Mouse (Mus musculus): ENCODE results near the gene Dleu7. TPM values are rescaled to one million over a fixed set of nuclear protein-coding genes. Genes with fewer than 3 reads are reported as not detected.

Gene Dleu7
- polyA plus RNA-seq, 1 experiment from 2014 or later, result 0.42 TPM

DNA sequence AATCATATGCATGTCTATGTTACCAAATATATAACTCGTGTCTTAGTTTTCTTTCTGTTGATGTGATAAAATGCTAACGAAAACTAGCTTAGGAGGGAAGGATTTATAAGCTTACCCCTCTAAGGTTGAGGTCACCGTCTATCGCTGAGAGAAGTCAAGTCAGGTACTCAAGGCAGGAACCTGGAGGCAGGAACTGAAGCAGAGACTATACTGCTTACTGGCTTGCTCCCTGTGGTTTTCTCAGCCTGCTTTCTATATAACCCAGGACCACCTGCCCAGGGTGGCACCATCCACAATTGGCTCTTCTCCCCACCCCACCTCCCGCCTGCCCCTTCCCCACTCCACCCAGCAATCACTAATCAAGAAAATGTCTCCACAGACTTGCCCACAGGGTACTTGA, 32.1 kb upstream of the Dleu7 start:
- H3K27ac ChIP-seq, result no peak overlapping the region
- H3K4me2 ChIP-seq, result no peak overlapping the region
- no peak overlapping the region for H3K9ac ChIP-seq
- H3K4me3 ChIP-seq, result no peak overlapping the region
- no peaks in the 10 kb centered on the region for H3K27me3 ChIP-seq (replicated peaks)
- no peaks in the 10 kb centered on the region for H3K9me3 ChIP-seq (replicated peaks)
- no peak for ATAC-seq
- H3K36me3 ChIP-seq, result no peaks in the 10 kb centered on the region
- WGBS (ENCODE audit: insufficient replicate concordance), result 76% methylated on average over 5 of the region's 5 CpGs
- peaks cover 14% of the 10 kb centered on the region for H3K4me1 ChIP-seq

DNA sequence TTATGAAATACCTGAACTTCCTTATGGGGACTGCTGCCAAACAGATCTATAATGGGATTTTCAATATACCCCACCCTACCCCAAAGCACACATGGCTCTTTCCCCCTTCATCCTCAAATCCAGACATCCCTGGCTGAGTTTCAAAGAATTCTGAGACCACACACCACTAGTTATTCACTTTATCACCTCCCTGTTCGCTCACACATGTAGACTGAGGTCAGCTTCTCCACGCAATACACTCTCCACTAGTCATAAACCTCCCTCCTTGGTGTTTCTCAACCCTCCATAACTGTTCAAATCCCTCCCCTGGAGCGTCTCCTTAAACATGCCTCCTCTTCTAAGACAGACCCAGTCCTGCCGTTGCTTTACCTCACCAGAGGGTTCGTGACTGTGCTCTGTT, 30.6 kb upstream of the Dleu7 start:
- 79% methylated on average over 5 of the region's 5 CpGs for WGBS (ENCODE audit: insufficient replicate concordance)
- Histone ChIP-seq H3K27ac (no peak overlapping the region), H3K9me3 (replicated peaks) (no peaks in the 10 kb centered on the region), H3K4me3 (no peak overlapping the region), H3K27me3 (replicated peaks) (no peaks in the 10 kb centered on the region), H3K4me1 (peaks cover under 1% of the 10 kb centered on the region), H3K9ac (no peak overlapping the region), H3K4me2 (no peak overlapping the region), H3K36me3 (no peaks in the 10 kb centered on the region)
- no peak for ATAC-seq

DNA sequence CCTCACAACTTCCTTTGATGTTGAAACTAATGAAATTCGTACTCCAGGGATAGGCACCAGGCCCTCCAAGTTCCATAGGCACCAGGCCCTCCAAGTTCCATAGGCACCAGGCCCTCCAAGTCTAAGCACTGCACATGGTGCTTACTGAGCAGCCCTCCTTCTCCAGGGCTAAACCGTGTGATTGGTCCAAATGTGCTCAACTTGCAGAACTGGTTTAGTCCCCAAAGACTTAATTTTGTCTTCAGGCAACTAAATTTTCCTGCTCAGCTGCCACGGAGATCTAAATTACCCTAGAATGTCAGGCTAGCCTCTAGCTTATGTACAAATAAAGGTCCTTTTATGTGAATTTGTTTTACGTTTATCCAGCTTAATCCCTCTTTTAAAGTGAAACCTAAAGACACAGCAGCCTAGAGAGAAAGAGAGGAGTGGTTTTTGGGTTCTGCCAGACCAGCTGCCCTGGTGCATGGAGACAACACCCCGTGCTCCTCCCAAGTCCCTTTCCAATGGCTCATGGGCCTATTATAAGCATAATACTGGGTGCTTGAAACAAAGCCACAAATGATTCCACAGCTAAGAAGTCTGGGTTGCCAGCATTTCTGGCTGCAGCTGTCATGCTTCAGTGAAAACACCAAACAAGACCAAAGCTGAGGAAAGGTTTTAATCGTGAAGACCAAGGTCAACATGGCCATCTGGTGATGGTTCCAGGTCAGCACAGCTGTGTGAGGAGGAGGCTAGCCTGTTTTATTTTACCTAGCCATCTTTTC, 29.9 kb upstream of the Dleu7 start:
- no peaks in the 10 kb centered on the region for H3K4me1 ChIP-seq
- no peak for ATAC-seq
- WGBS (ENCODE audit: insufficient replicate concordance), result 45% methylated on average over 6 of the region's 6 CpGs

DNA sequence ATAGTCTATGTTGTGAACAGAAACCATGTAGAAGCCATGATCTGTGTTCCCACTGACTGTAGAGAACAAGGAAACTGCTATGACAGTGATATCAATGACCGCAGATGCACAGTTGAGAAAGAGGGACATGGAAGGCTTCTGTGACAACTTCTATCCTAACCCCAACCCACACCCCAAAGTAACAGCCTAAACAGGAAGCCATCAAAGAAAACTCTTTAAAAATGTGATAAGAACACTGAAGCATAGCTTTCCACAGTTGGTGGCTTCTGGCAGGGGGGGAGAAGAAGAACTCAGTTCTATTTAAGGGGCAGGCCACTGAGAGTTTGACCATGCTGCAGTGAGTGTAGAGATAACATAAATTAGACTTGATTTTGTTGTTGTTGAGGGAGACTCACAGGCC, 18.8 kb upstream of the Dleu7 start:
- H3K36me3 ChIP-seq, result no peaks in the 10 kb centered on the region

More for the DNA sequence above, 29.9 kb upstream of the Dleu7 start:
- Histone ChIP-seq H3K27ac (no peak overlapping the region), H3K27me3 (replicated peaks) (no peaks in the 10 kb centered on the region), H3K9ac (no peak overlapping the region), H3K4me3 (no peak overlapping the region), H3K9me3 (replicated peaks) (no peaks in the 10 kb centered on the region), H3K4me2 (no peak overlapping the region), H3K36me3 (no peaks in the 10 kb centered on the region)

DNA sequence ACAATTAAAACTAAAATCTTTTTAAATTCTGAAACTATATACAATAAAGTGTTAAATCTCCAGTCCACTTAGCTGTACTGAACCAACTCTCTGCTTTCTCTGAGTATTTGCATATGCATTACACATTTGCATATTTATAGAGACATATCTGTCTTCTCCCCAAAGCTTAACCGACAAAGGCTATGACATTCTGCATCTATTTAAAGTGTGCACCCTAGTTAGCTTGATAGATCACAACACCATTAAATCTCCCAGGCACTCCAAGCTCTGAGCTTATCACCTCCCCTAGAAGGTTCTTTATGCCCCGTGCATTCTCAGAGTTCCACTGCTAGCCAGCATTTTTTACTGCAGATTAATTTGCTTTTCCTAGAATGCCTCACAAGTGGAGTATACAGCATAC, 16.2 kb upstream of the Dleu7 start:
- ATAC-seq, result no peak
- WGBS (ENCODE audit: insufficient replicate concordance), result 59% methylated on average over 2 of the region's 2 CpGs
- Histone ChIP-seq H3K27me3 (replicated peaks) (no peaks in the 10 kb centered on the region), H3K36me3 (no peaks in the 10 kb centered on the region), H3K4me3 (no peak overlapping the region), H3K27ac (no peak overlapping the region), H3K9me3 (replicated peaks) (no peaks in the 10 kb centered on the region), H3K4me1 (no peaks in the 10 kb centered on the region), H3K9ac (no peak overlapping the region), H3K4me2 (no peak overlapping the region)

More for the DNA sequence above, 18.8 kb upstream of the Dleu7 start:
- ATAC-seq, result no peak
- no peaks in the 10 kb centered on the region for H3K4me1 ChIP-seq
- H3K27ac ChIP-seq, result no peak overlapping the region
- no peaks in the 10 kb centered on the region for H3K27me3 ChIP-seq (replicated peaks)
- H3K4me2 ChIP-seq, result no peak overlapping the region
- no peak overlapping the region for H3K9ac ChIP-seq
- H3K4me3 ChIP-seq, result no peak overlapping the region
- WGBS (ENCODE audit: insufficient replicate concordance), result 52% methylated on average over 1 of the region's 1 CpGs
- no peaks in the 10 kb centered on the region for H3K9me3 ChIP-seq (replicated peaks)

DNA sequence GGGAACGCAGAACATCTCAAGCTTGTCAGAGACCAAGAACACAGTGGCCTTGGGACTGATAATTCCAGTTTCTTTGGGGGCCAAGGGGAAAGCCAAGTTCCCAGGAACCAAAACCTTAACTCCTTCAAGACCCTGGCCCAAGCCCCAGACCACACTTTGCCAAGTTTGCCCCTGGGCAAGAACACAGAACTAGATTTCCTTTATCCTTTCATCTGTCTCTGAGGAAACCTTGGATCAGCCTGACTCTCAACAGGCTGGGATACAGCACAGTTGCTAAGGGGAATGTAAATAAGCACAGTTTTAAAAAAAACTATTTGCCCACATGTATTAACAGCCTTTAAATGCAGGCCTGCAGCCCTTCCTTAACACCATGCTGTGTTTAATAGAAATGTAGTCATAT, 14.7 kb upstream of the Dleu7 start:
- H3K36me3 ChIP-seq, result no peaks in the 10 kb centered on the region
- H3K27ac ChIP-seq, result no peak overlapping the region
- no peaks in the 10 kb centered on the region for H3K4me1 ChIP-seq
- ATAC-seq, result no peak
- no peak overlapping the region for H3K4me2 ChIP-seq
- H3K9me3 ChIP-seq (replicated peaks), result no peaks in the 10 kb centered on the region
- WGBS (ENCODE audit: insufficient replicate concordance), result 83% methylated on average over 1 of the region's 1 CpGs
- H3K9ac ChIP-seq, result no peak overlapping the region
- H3K27me3 ChIP-seq (replicated peaks), result no peaks in the 10 kb centered on the region
- H3K4me3 ChIP-seq, result no peak overlapping the region

DNA sequence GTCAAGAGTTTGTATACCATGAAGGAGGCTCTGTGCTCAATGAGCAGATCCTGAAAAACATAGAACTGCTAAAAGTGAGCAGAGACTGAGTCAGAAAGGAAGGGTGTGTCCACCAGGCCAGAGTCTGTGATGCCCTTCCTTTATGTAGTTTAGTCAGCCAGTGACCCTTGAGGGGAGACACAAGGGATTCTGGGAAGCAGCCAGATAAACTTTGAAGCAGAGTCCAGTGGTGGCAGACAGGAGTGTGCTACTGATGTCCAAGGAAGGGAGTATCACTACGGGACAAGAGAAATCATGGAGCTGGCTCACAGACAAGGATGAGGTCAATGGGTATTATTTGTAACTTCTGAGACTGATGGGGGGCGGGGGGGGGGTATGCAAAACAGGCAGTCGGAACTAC, 7.2 kb upstream of the Dleu7 start:
- H3K27me3 ChIP-seq (replicated peaks), result no peaks in the 10 kb centered on the region

DNA sequence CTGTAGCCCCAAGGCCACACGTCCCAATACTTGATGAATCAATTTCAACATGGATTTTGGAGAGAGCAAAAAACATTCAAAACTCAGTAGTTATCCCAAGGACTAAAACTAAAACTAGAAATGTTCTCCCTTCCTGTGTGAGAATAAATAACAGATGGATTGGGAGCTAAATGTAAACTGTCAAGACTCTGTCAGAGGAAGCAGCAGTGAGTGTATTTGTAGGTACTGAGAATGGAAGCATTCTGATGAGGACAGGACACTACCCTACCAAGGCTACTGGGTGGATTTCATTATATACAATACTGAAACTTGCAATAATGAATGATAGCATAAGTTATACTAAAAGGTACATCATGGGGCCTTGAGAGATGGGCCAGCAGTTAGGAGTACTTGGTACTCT, 6.0 kb upstream of the Dleu7 start:
- no peak for ATAC-seq
- H3K36me3 ChIP-seq, result no peaks in the 10 kb centered on the region

More for the DNA sequence above, 7.2 kb upstream of the Dleu7 start:
- Histone ChIP-seq H3K4me2 (no peak overlapping the region), H3K9me3 (replicated peaks) (no peaks in the 10 kb centered on the region), H3K4me1 (no peaks in the 10 kb centered on the region), H3K36me3 (no peaks in the 10 kb centered on the region), H3K27ac (no peak overlapping the region), H3K4me3 (no peak overlapping the region), H3K9ac (no peak overlapping the region)
- 69% methylated on average over 3 of the region's 3 CpGs for WGBS (ENCODE audit: insufficient replicate concordance)
- ATAC-seq, result no peak

DNA sequence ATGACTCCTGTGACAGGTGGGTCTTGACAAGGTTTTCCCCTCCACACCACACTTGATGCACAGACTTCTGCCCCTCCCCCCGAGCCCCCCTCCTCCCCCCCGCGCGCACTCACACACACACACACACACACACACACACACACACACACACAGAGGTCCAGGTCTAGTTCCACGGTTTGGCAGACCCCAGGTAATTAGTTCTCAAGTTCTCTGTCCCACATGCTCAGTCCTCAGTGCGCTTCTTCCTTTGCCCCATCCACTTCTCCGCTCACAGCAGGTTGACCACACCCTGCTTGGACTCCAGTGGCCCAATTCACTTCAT, 720 bp downstream of the Dleu7 start:
- WGBS (ENCODE audit: insufficient replicate concordance), result 32% methylated on average over 5 of the region's 7 CpGs
- Histone ChIP-seq H3K4me3 (peak overlapping the region; percentile 47), H3K9ac (no peak overlapping the region)

More for the DNA sequence above, 6.0 kb upstream of the Dleu7 start:
- 66% methylated on average over 1 of the region's 1 CpGs for WGBS (ENCODE audit: insufficient replicate concordance)
- Histone ChIP-seq H3K4me2 (no peak overlapping the region), H3K9me3 (replicated peaks) (no peaks in the 10 kb centered on the region), H3K4me1 (no peaks in the 10 kb centered on the region), H3K9ac (no peak overlapping the region), H3K4me3 (no peak overlapping the region), H3K27ac (no peak overlapping the region), H3K27me3 (replicated peaks) (no peaks in the 10 kb centered on the region)

DNA sequence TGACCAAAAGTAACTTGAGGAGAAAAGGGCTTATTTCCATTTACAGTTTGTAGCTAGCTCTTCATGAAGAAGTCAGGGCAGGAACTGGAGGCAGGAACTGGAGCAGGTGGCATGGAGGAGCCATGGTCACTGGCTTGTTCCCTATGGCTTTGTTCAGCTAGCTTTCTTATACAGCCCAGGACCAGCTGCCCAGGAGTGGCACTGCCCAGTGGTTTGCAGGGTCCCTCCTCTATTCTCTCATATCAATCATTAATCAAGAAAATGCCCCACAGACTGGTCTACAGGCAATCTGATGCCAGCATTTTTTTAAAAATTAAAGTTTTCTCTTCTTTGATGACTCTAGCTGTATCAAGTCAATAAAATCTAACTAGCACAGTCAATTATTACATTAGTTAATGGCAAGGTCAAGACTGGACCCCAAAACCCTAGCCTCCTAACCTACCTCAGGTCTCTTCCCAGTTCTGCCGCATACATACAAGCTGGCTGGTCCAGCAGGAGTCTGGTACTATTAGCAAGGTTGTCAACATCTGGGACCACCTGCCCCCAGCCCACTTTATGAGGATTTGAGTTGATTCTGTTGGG, 1.4 kb downstream of the Dleu7 start:
- Histone ChIP-seq H3K4me1 (peaks cover 10% of the 10 kb centered on the region), H3K4me3 (no peak overlapping the region), H3K27me3 (replicated peaks) (peaks cover 27% of the 10 kb centered on the region), H3K4me2 (no peak overlapping the region), H3K9me3 (replicated peaks) (no peaks in the 10 kb centered on the region), H3K27ac (no peak overlapping the region), H3K36me3 (no peaks in the 10 kb centered on the region), H3K9ac (no peak overlapping the region)
- 80% methylated on average over 1 of the region's 1 CpGs for WGBS (ENCODE audit: insufficient replicate concordance)
- no peak; the same call in 1 of the 2 replicates for ATAC-seq

More for the DNA sequence above, 720 bp downstream of the Dleu7 start:
- ATAC-seq, result no peak
- Histone ChIP-seq H3K27me3 (replicated peaks) (peaks cover 27% of the 10 kb centered on the region), H3K4me2 (peak overlapping the region; percentile 72), H3K36me3 (no peaks in the 10 kb centered on the region), H3K9me3 (replicated peaks) (no peaks in the 10 kb centered on the region), H3K4me1 (peaks cover 10% of the 10 kb centered on the region), H3K27ac (no peak overlapping the region)

DNA sequence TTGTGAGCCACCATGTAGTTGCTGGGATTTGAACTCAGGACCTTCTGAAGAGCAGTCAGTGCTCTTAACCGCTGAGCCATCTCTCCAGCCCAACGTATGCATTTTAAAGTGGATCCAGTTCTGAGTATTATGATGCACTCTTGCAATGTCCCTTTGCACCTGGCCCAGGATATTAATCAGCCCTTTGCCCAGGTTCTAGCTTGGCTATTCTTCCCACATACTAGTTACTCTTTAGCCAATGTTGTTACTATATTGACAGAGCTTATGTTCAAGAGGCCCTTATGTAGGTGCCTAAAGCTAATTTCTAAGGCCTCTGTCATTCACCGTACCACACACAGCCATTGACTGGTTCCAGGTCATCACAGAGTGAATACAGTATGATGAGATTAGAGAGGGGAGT, 4.1 kb downstream of the Dleu7 start:
- Histone ChIP-seq H3K4me1 (peaks cover 10% of the 10 kb centered on the region), H3K9me3 (replicated peaks) (no peaks in the 10 kb centered on the region), H3K9ac (no peak overlapping the region), H3K4me2 (no peak overlapping the region), H3K27ac (no peak overlapping the region), H3K36me3 (no peaks in the 10 kb centered on the region), H3K27me3 (replicated peaks) (peaks cover 27% of the 10 kb centered on the region), H3K4me3 (no peak overlapping the region)
- WGBS (ENCODE audit: insufficient replicate concordance), result 81% methylated on average over 3 of the region's 3 CpGs
- ATAC-seq, result no peak

DNA sequence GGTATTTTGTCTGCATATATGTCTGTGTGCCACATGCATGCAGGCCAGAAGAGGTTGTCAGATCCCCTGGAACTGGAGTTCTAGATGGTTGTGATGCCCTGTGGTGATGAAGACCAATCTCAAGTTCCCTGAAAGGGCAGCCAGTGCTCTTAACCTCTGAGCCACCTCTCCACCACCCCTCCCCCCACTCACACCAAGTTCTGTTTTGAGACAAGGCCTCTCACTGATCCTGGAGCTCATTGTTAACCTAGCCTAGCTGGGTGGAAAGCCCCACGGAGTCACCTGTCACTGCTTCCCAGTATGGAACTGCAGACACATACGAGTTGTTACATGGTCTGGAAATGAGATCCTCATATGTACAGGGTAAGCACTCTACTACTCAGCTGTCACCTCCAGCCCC, 9.9 kb downstream of the Dleu7 start:
- Histone ChIP-seq H3K9me3 (replicated peaks) (no peaks in the 10 kb centered on the region), H3K4me3 (no peak overlapping the region), H3K9ac (no peak overlapping the region), H3K27me3 (replicated peaks) (no peaks in the 10 kb centered on the region), H3K4me2 (no peak overlapping the region), H3K27ac (no peak overlapping the region), H3K36me3 (no peaks in the 10 kb centered on the region), H3K4me1 (no peaks in the 10 kb centered on the region)
- WGBS (ENCODE audit: insufficient replicate concordance), result 58% methylated on average over 2 of the region's 2 CpGs
- ATAC-seq, result no peak

DNA sequence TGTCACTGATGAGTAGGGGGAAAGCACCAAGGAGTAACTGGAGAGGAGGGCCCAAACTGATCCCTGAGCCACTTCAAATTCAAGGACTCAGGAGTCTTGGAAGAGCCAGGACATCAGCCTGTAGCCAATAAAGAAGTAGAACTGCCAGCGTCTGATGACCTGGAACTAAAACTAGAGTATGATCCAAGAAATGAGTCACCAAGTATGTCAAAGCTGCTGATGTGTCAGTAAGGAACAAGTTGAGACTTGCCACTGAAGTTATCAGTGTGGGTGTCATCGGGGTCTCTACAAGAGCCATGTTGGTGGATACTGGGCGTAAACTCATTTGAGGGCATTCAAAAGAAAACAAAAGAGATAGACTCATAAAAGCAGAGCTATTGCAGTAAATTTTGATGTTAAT, 19.2 kb downstream of the Dleu7 start:
- no peak overlapping the region for H3K4me2 ChIP-seq
- no peaks in the 10 kb centered on the region for H3K27me3 ChIP-seq (replicated peaks)
- H3K4me1 ChIP-seq, result no peaks in the 10 kb centered on the region
- H3K36me3 ChIP-seq, result no peaks in the 10 kb centered on the region
- H3K27ac ChIP-seq, result no peak overlapping the region
- no peak overlapping the region for H3K4me3 ChIP-seq
- H3K9ac ChIP-seq, result no peak overlapping the region
- WGBS (ENCODE audit: insufficient replicate concordance), result 79% methylated on average over 3 of the region's 3 CpGs
- no peaks in the 10 kb centered on the region for H3K9me3 ChIP-seq (replicated peaks)
- no peak for ATAC-seq
